Mouse (Mus musculus) MEL (cell line): Measurements from ENCODE around the gene Tmco5. TPM values are rescaled to one million over a fixed set of nuclear protein-coding genes. Genes with fewer than 3 reads are reported as not detected.

ENCODE experiments used
- DNase-seq: peaks from one replicate; pipeline ENCODE4 v3.0.0; 2011; ENCODE audit warnings: low read depth, low spot score
- H3K27ac ChIP-seq: 2 replicates; pipeline ENCODE4 v1.5.1; 2012; ENCODE audit warnings: low read depth, mild to moderate bottlenecking, control low read depth, low read length, moderate library complexity; ENCODE audit not compliant: control insufficient read depth
- H3K27me3 ChIP-seq, 2 experiments: fragments of 150-350 bp in 1 of 2; sonication (generic) in 1 of 2; 2 replicates each; pipeline ENCODE4 v1.6.1; 2012; ENCODE audit warnings: low read length in 2 of 2, mild to moderate bottlenecking in 2 of 2, improper control_type of control experiment in 1 of 2, moderate library complexity in 1 of 2; ENCODE audit not compliant: insufficient read depth in 2 of 2, control insufficient read depth in 1 of 2
- H3K36me3 ChIP-seq, 2 experiments: 2 replicates each; pipeline ENCODE4 v1.6.1; 2012 to 2014; ENCODE audit warnings: low read length in 2 of 2, improper control_type of control experiment in 1 of 2, inconsistent platforms in 1 of 2, mild to moderate bottlenecking in 1 of 2; ENCODE audit not compliant: insufficient read depth in 2 of 2, control insufficient read depth in 1 of 2
- H3K4me1 ChIP-seq, 2 experiments: fragments of 150-350 bp in 1 of 2; sonication (generic) in 1 of 2; 2 replicates each; pipeline ENCODE4 v1.6.1; 2012; ENCODE audit warnings: low read length in 2 of 2, improper control_type of control experiment in 1 of 2, mild to moderate bottlenecking in 1 of 2; ENCODE audit not compliant: insufficient read depth in 2 of 2, control insufficient read depth in 1 of 2
- H3K4me3 ChIP-seq, 2 experiments: fragments of 150-350 bp in 1 of 2; sonication (generic) in 1 of 2; 2 replicates each; pipeline ENCODE4 v1.5.1; 2012; ENCODE audit warnings: low read depth in 2 of 2, low read length in 2 of 2, mild to moderate bottlenecking in 2 of 2, moderate library complexity in 2 of 2, control low read depth in 1 of 2, improper control_type of control experiment in 1 of 2; ENCODE audit not compliant: control insufficient read depth in 1 of 2, insufficient read depth in 1 of 2
- H3K79me2 ChIP-seq: 2 replicates; pipeline ENCODE4 v1.6.1; 2012; ENCODE audit warnings: mild to moderate bottlenecking, low read length, moderate library complexity; ENCODE audit not compliant: control insufficient read depth, poor library complexity, insufficient read depth
- H3K9ac ChIP-seq: 2 replicates; pipeline ENCODE4 v1.6.1; 2012; ENCODE audit warnings: low read depth, mild to moderate bottlenecking, control low read depth, low read length, moderate library complexity; ENCODE audit not compliant: control insufficient read depth, poor library complexity, severe bottlenecking
- H3K9me3 ChIP-seq: fragments of 150-350 bp; sonication (generic); replicated peaks from 2 replicates; pipeline ENCODE4 v1.6.1; 2012; ENCODE audit warnings: mild to moderate bottlenecking, low read length, improper control_type of control experiment, moderate library complexity; ENCODE audit not compliant: insufficient read depth
- BHLHE40 ChIP-seq: IDR thresholded peaks from 2 replicates; pipeline ENCODE4 v1.6.1; 2012; ENCODE audit warnings: low read depth, mild to moderate bottlenecking, inconsistent platforms, low read length, improper control_type of control experiment, borderline replicate concordance
- CTCF ChIP-seq, 3 experiments: IDR thresholded peaks in 2 of 3; conservative IDR thresholded peaks in 1 of 3; 2 replicates each; pipeline ENCODE4 v1.5.1; 2011 to 2012; ENCODE audit warnings: low read length in 3 of 3, low read depth in 2 of 3, mild to moderate bottlenecking in 2 of 3, improper control_type of control experiment in 1 of 3, inconsistent platforms in 1 of 3, mixed read lengths in 1 of 3, moderate library complexity in 1 of 3; ENCODE audit not compliant: control insufficient read depth in 1 of 3, insufficient read depth in 1 of 3, poor library complexity in 1 of 3, severe bottlenecking in 1 of 3
- EP300 ChIP-seq, 2 experiments: IDR thresholded peaks; 2 replicates each; pipeline ENCODE4 v1.6.1; 2011; ENCODE audit warnings: improper control_type of control experiment in 2 of 2, low read length in 2 of 2, low read depth in 1 of 2, mild to moderate bottlenecking in 1 of 2
- ETS1 ChIP-seq: IDR thresholded peaks from 2 replicates; pipeline ENCODE4 v1.6.1; 2012; ENCODE audit warnings: low read depth, mild to moderate bottlenecking, inconsistent platforms, low read length, improper control_type of control experiment, moderate library complexity
- GABPA ChIP-seq: IDR thresholded peaks from 2 replicates; pipeline ENCODE4 v1.6.1; 2012; ENCODE audit warnings: low read depth, mild to moderate bottlenecking, inconsistent platforms, low read length, improper control_type of control experiment, moderate library complexity
- KAT2A ChIP-seq: conservative IDR thresholded peaks from 2 replicates; pipeline ENCODE4 v1.6.1; 2012; ENCODE audit warnings: low read depth, low read length, improper control_type of control experiment, inconsistent platforms
- MAZ ChIP-seq: IDR thresholded peaks from 2 replicates; pipeline ENCODE4 v1.6.1; 2012; ENCODE audit warnings: low read depth, mild to moderate bottlenecking, inconsistent platforms, low read length, improper control_type of control experiment
- MYB ChIP-seq: IDR thresholded peaks from 2 replicates; pipeline ENCODE4 v1.6.1; 2011; ENCODE audit warnings: mild to moderate bottlenecking, low read depth, low read length, improper control_type of control experiment
- NELFE ChIP-seq: IDR thresholded peaks from 2 replicates; pipeline ENCODE4 v1.6.1; 2011; ENCODE audit warnings: low read depth, low read length, improper control_type of control experiment
- POLR2AphosphoS2 ChIP-seq: IDR thresholded peaks from 2 replicates; pipeline ENCODE4 v1.6.1; 2011; ENCODE audit warnings: low read length, improper control_type of control experiment
- POLR2AphosphoS5 ChIP-seq: IDR thresholded peaks from 2 replicates; pipeline ENCODE4 v1.6.1; 2012; ENCODE audit warnings: low read depth, borderline replicate concordance, mild to moderate bottlenecking, inconsistent platforms, low read length, moderate library complexity, mixed read lengths
- RCOR1 ChIP-seq: IDR thresholded peaks from 2 replicates; pipeline ENCODE4 v1.6.1; 2012; ENCODE audit warnings: low read depth, mild to moderate bottlenecking, inconsistent platforms, low read length, improper control_type of control experiment
- SIN3A ChIP-seq: IDR thresholded peaks from 2 replicates; pipeline ENCODE4 v1.6.1; 2012; ENCODE audit warnings: low read length, improper control_type of control experiment, inconsistent platforms
- USF1 ChIP-seq: IDR thresholded peaks from 2 replicates; pipeline ENCODE4 v1.6.1; 2014; ENCODE audit warnings: low read depth, mild to moderate bottlenecking, inconsistent platforms, low read length, improper control_type of control experiment, moderate library complexity
- USF2 ChIP-seq, 2 experiments: IDR thresholded peaks; 2 replicates each; pipeline ENCODE4 v1.6.1; 2011 to 2012; ENCODE audit warnings: improper control_type of control experiment in 2 of 2, low read length in 2 of 2, borderline replicate concordance in 1 of 2, inconsistent platforms in 1 of 2, low read depth in 1 of 2, mild to moderate bottlenecking in 1 of 2; ENCODE audit not compliant: insufficient read depth in 1 of 2
- ZKSCAN1 ChIP-seq: IDR thresholded peaks from 2 replicates; pipeline ENCODE4 v1.6.1; 2012; ENCODE audit warnings: low read depth, mild to moderate bottlenecking, inconsistent platforms, low read length, improper control_type of control experiment, moderate library complexity
- ZMIZ1 ChIP-seq: IDR thresholded peaks from 2 replicates; pipeline ENCODE4 v1.6.1; 2012; ENCODE audit warnings: low read depth, mild to moderate bottlenecking, inconsistent platforms, low read length, improper control_type of control experiment, moderate library complexity
- ZNF384 ChIP-seq: IDR thresholded peaks from 2 replicates; pipeline ENCODE4 v1.6.1; 2012; ENCODE audit warnings: low read depth, mild to moderate bottlenecking, inconsistent platforms, low read length, improper control_type of control experiment
- polyA plus RNA-seq, 2 experiments: library from polyadenylated mRNA; stranded (reverse) in 1 of 2; unstranded in 1 of 2; fragments of >175 nt in 1 of 2; fragments of >200 nt in 1 of 2; gene quantifications; 2 replicates each; pipeline versions ENCODE4 v1.2.1 to v1.2.4; 2012; ENCODE audit warnings: low replicate concordance in 2 of 2, low read depth in 1 of 2; ENCODE audit not compliant: insufficient read length in 2 of 2, insufficient read depth in 1 of 2, missing spikeins in 1 of 2
- total RNA-seq: library from RNA; depleted of rRNA; stranded (reverse); fragments of 300-350 nt; gene quantifications from 2 replicates; pipeline ENCODE4 v1.2.3, GENCODE M21; 2012; rRNA removed

The Tmco5 gene
- total RNA-seq (not detected in 2 replicates), polyA plus RNA-seq (not detected)

DNA sequence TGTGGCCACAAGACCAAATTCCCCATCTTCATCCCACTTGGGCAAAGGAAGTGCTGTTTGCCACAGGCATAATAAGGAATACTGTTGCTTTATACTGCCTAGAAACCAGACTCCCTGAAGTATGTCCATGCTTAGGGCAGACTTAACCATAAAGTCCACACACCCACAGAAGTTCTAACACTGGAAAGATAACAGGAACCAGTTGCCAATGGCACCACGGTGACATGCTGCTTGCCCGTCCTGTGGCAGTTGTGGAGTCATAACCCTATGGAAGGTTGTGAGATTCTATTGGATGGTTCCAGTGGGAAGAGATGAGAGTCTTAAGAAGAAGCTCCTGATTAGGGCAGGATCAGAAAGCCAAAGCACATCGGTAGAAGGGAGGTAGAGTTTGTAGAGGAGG is at the start of gene Tmco5:
Gene Tmco5 (plus strand): TSS at position 301 of the 400 bp plus-strand sequence.
- Histone ChIP-seq H3K9me3 (no peaks in the 10 kb centered on the region), H3K36me3 (no peaks in the 10 kb centered on the region), H3K79me2 (no peaks in the 10 kb centered on the region), H3K4me1 (no peaks in the 10 kb centered on the region), H3K27ac (no peak within 1 kb of the TSS), H3K27me3 (no peaks in the 10 kb centered on the region; a peak in 1 of 4 replicates), H3K9ac (no peak within 1 kb of the TSS), H3K4me3 (no peak within 1 kb of the TSS)
- DNase-seq, result no peak
- no peak for TF ChIP-seq POLR2AphosphoS5

DNA sequence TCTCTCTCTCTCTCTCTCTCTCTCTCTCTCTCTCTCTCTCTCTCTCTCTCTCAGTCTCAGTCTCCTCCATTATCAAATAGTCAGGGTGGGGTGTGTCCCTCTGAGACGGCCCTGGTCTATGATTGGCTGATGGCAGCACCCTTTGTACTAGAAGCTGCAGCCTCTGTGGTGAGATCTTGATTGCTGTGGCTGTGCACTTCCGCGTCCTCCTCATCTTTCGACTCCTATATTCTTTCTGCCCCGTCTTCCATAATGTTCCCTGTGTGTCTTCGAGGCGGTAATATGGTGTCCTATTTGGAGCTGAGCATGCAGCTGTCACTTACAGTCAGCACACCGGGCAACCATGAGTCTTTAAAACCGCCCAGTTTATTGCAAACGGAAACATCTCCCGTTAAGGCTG is 46.6 kb upstream of the Tmco5 start:
- Histone ChIP-seq H3K79me2 (no peaks in the 10 kb centered on the region), H3K36me3 (no peaks in the 10 kb centered on the region), H3K4me3 (no peak overlapping the region), H3K27me3 (no peaks in the 10 kb centered on the region), H3K9ac (no peak overlapping the region), H3K9me3 (no peaks in the 10 kb centered on the region), H3K4me1 (no peaks in the 10 kb centered on the region), H3K27ac (no peak overlapping the region)
- TF ChIP-seq NELFE (no peak), ETS1 (no peak), MAZ (no peak), SIN3A (no peak), CTCF (IDR thresholded peaks at IDR 0.05 in 2 of 3, conservative IDR thresholded peaks at IDR 0.05 in 1 of 3; ENCODE audit: control insufficient read depth in 1 of 3, insufficient read depth in 1 of 3, low read depth in 2 of 3, low read length in 3 of 3, poor library complexity in 1 of 3, severe bottlenecking in 1 of 3) (no peak), ZNF384 (no peak), POLR2AphosphoS2 (no peak), MYB (no peak), ZKSCAN1 (no peak), EP300 (IDR thresholded peaks at IDR 0.05; ENCODE audit: low read depth in 1 of 2, low read length in 2 of 2) (no peak), GABPA (no peak), BHLHE40 (no peak), RCOR1 (no peak), USF1 (no peak), KAT2A (no peak)
- no peak for DNase-seq

DNA sequence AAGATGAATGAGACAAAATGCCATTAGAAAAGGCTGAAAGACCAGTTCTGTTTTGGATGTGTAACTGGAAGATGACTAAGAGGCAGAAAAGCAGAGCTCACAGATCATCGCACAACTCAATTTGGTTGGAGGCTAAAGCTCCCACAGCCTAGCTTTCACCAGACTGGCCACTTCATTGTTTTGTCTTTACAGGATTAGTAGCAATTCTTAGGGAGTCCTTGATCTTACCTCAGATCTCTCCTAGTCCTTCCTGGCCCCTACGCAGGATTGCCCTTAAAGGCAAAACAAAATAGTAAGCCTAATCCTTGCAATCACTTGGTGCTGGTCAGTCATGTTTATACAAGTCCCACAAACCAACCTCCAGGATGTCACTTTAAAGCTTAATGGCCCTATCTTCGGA is 40.7 kb upstream of the Tmco5 start:
- no peaks in the 10 kb centered on the region for H3K36me3 ChIP-seq
- TF ChIP-seq NELFE (no peak), ZMIZ1 (no peak), USF2 (IDR thresholded peaks at IDR 0.05; ENCODE audit: borderline replicate concordance in 1 of 2, insufficient read depth in 1 of 2, low read depth in 1 of 2, low read length in 2 of 2) (no peak), POLR2AphosphoS5 (no peak), GABPA (no peak)
- no peaks in the 10 kb centered on the region for H3K4me1 ChIP-seq
- no peaks in the 10 kb centered on the region for H3K79me2 ChIP-seq
- no peaks in the 10 kb centered on the region for H3K9me3 ChIP-seq
- no peak overlapping the region for H3K27ac ChIP-seq
- H3K27me3 ChIP-seq, result no peaks in the 10 kb centered on the region
- no peak overlapping the region for H3K9ac ChIP-seq
- no peak overlapping the region for H3K4me3 ChIP-seq
- DNase-seq, result no peak
